Mouse (Mus musculus): ENCODE data around the gene Nlrp6. TPM values are rescaled to one million over a fixed set of nuclear protein-coding genes. Genes with fewer than 3 reads are reported as not detected.
"Not testable (repeated sequence)": the region's sequence is repeated elsewhere in the genome, so short reads cannot be mapped to it uniquely, and the experiment has no call there.

Nlrp6 gene
- polyA plus RNA-seq, 1 experiment from 2014 or later = 2.1 TPM

GRCm38 (mm10) chr7:140971479-140972171, 50.9 kb downstream of the Nlrp6 start:
- peak; percentile 83 for DNase-seq (ENCODE audit: low spot score)
- Histone ChIP-seq H3K36me3 (ENCODE audit: insufficient read depth, low read length) (no peaks in the 10 kb centered on the region), H3K9ac (ENCODE audit: low read depth, low read length) (no peak overlapping the region), H3K27ac (peak overlapping the region; percentile 78), H3K4me1 (replicated peaks; ENCODE audit: insufficient read depth, low read length) (peaks cover 14% of the 10 kb centered on the region), H3K4me3 (replicated peaks; ENCODE audit: low read depth, low read length) (no peak overlapping the region), H3K27me3 (ENCODE audit: insufficient read depth, low read length) (no peaks in the 10 kb centered on the region), H3K4me2 (ENCODE audit: low read length) (no peak overlapping the region), H3K9me3 (replicated peaks; ENCODE audit: low read length) (no peaks in the 10 kb centered on the region)
- no peak for TF ChIP-seq CTCF (IDR thresholded peaks at IDR 0.05; ENCODE audit: low read depth)
- peak; percentile 31 for ATAC-seq (replicated peaks; ENCODE audit: low FRiP score, low read depth)
- 60% methylated on average over 8 of the region's 8 CpGs for WGBS

- Histone ChIP-seq H3K27me3 (ENCODE audit: insufficient read depth, low read length) (no peaks in the 10 kb centered on the region), H3K27ac (peak overlapping the region; percentile 68), H3K4me2 (ENCODE audit: low read length) (no peak overlapping the region), H3K9me3 (replicated peaks; ENCODE audit: low read length) (no peaks in the 10 kb centered on the region), H3K4me3 (replicated peaks; ENCODE audit: low read depth, low read length) (no peak overlapping the region), H3K9ac (ENCODE audit: low read depth, low read length) (no peak overlapping the region), H3K36me3 (ENCODE audit: insufficient read depth, low read length) (no peaks in the 10 kb centered on the region), H3K4me1 (replicated peaks; ENCODE audit: insufficient read depth, low read length) (peaks cover 12% of the 10 kb centered on the region)
- TF ChIP-seq CTCF (IDR thresholded peaks at IDR 0.05; ENCODE audit: low read depth) = no peak
- 35% methylated on average over 14 of the region's 14 CpGs for WGBS
- ATAC-seq (replicated peaks; ENCODE audit: low FRiP score, low read depth) (no peak), DNase-seq (ENCODE audit: low spot score) (peak; percentile 81)
Observed at GRCm38 (mm10) chr7:140973396-140974165, 52.9 kb downstream of the Nlrp6 start.

- Histone ChIP-seq H3K36me3 (ENCODE audit: insufficient read depth, low read length) (no peaks in the 10 kb centered on the region), H3K4me3 (replicated peaks; ENCODE audit: low read depth, low read length) (no peak overlapping the region), H3K4me2 (ENCODE audit: low read length) (no peak overlapping the region), H3K27me3 (ENCODE audit: insufficient read depth, low read length) (no peaks in the 10 kb centered on the region), H3K9ac (ENCODE audit: low read depth, low read length) (no peak overlapping the region), H3K9me3 (replicated peaks; ENCODE audit: low read length) (no peaks in the 10 kb centered on the region), H3K27ac (no peak overlapping the region; the same call in 1 of the 2 replicates), H3K4me1 (replicated peaks; ENCODE audit: insufficient read depth, low read length) (peaks cover 12% of the 10 kb centered on the region)
- DNase-seq (ENCODE audit: low spot score) = no peak
- 26% methylated on average over 9 of the region's 9 CpGs for WGBS
- no peak for ATAC-seq (replicated peaks; ENCODE audit: low FRiP score, low read depth)
- no peak for TF ChIP-seq CTCF (IDR thresholded peaks at IDR 0.05; ENCODE audit: low read depth)
Observed at GRCm38 (mm10) chr7:140974940-140975339, 54.2 kb downstream of the Nlrp6 start.

GRCm38 (mm10) chr7:140975465-140975864, 54.8 kb downstream of the Nlrp6 start:
- WGBS = 42% methylated on average over 3 of the region's 3 CpGs
- Histone ChIP-seq H3K4me1 (replicated peaks; ENCODE audit: insufficient read depth, low read length) (peaks cover 12% of the 10 kb centered on the region), H3K36me3 (ENCODE audit: insufficient read depth, low read length) (no peaks in the 10 kb centered on the region), H3K4me2 (ENCODE audit: low read length) (no peak overlapping the region), H3K27me3 (ENCODE audit: insufficient read depth, low read length) (no peaks in the 10 kb centered on the region), H3K9me3 (replicated peaks; ENCODE audit: low read length) (no peaks in the 10 kb centered on the region), H3K27ac (no peak overlapping the region), H3K4me3 (replicated peaks; ENCODE audit: low read depth, low read length) (no peak overlapping the region), H3K9ac (ENCODE audit: low read depth, low read length) (no peak overlapping the region)
- no peak for DNase-seq (ENCODE audit: low spot score)
- no peak for ATAC-seq (replicated peaks; ENCODE audit: low FRiP score, low read depth)
- TF ChIP-seq CTCF (IDR thresholded peaks at IDR 0.05; ENCODE audit: low read depth) = no peak

DNA sequence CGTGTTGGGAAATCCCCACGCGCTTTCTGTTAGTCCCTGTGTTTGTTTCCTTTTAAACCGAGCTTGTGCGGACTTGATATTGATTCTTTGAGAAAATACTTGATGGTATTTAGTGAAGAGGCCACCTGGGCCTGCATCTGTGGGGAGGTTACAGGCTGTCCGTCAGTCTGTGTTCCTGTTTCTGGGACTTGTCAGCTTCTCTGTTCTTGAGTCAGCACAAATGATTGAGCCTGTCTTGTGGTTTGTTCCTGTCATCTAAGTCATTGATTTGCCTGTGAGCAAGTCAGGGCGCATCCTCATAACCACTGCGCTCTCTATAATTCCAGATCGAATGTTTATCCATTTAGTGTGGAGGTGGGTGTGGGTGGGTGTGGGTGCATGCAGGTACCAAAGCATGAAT, 56.0 kb downstream of the Nlrp6 start:
- not testable (repeated sequence) for H3K4me2 ChIP-seq (ENCODE audit: low read length); H3K9ac ChIP-seq (ENCODE audit: low read depth, low read length); H3K27me3 ChIP-seq (ENCODE audit: insufficient read depth, low read length); H3K4me3 ChIP-seq (replicated peaks; ENCODE audit: low read depth, low read length); H3K36me3 ChIP-seq (ENCODE audit: insufficient read depth, low read length); H3K27ac ChIP-seq; DNase-seq (ENCODE audit: low spot score); H3K9me3 ChIP-seq (replicated peaks; ENCODE audit: low read length); ATAC-seq (replicated peaks; ENCODE audit: low FRiP score, low read depth); H3K4me1 ChIP-seq (replicated peaks; ENCODE audit: insufficient read depth, low read length)
- 93% methylated on average over 9 of the region's 9 CpGs for WGBS

Other genes with a start within 250 kb of the Nlrp6 start
- gene Olfr45, start 239.0 kb upstream of the Nlrp6 start, polyA plus RNA-seq (2015; fragmentation: Nextera tagmentation; extraction: Ambion mirVana) = not detected in 2 replicates
- not detected in 2 replicates for gene Olfr541, start 223.6 kb upstream of the Nlrp6 start, polyA plus RNA-seq (2015; fragmentation: Nextera tagmentation; extraction: Ambion mirVana)
- gene Cyp2e1, start 157.2 kb upstream of the Nlrp6 start, polyA plus RNA-seq (2015; fragmentation: Nextera tagmentation; extraction: Ambion mirVana) = 4.4 and 6.2 TPM in 2 replicates
- gene Syce1, start 133.1 kb upstream of the Nlrp6 start, polyA plus RNA-seq (2015; fragmentation: Nextera tagmentation; extraction: Ambion mirVana) = not detected in 2 replicates
- gene Zfp941, start 98.7 kb upstream of the Nlrp6 start, polyA plus RNA-seq (2015; fragmentation: Nextera tagmentation; extraction: Ambion mirVana) = 1.2 and 1.3 TPM in 2 replicates
- gene Urah, start 85.9 kb upstream of the Nlrp6 start, polyA plus RNA-seq (2015; fragmentation: Nextera tagmentation; extraction: Ambion mirVana) = 0.61 and 1.1 TPM in 2 replicates
- not detected in 2 replicates for gene Scgb1c1, start 75.4 kb upstream of the Nlrp6 start, polyA plus RNA-seq (2015; fragmentation: Nextera tagmentation; extraction: Ambion mirVana)
- not detected in 2 replicates for gene Odf3, start 73.1 kb upstream of the Nlrp6 start, polyA plus RNA-seq (2015; fragmentation: Nextera tagmentation; extraction: Ambion mirVana)
- gene Gm45785, start 64.6 kb upstream of the Nlrp6 start, polyA plus RNA-seq (2015; fragmentation: Nextera tagmentation; extraction: Ambion mirVana) = 0.18 TPM in 1 of 2 replicates, not detected in the other
- 45.0 and 53.1 TPM in 2 replicates for gene Ric8a, start 63.9 kb upstream of the Nlrp6 start, polyA plus RNA-seq (2015; fragmentation: Nextera tagmentation; extraction: Ambion mirVana)
- 48.0 and 53.9 TPM in 2 replicates for gene Bet1l, start 63.3 kb upstream of the Nlrp6 start, polyA plus RNA-seq (2015; fragmentation: Nextera tagmentation; extraction: Ambion mirVana)
- 198 and 219 TPM in 2 replicates for gene Psmd13, start 38.9 kb upstream of the Nlrp6 start, polyA plus RNA-seq (2015; fragmentation: Nextera tagmentation; extraction: Ambion mirVana)
- gene Sirt3, start 38.6 kb upstream of the Nlrp6 start, polyA plus RNA-seq (2015; fragmentation: Nextera tagmentation; extraction: Ambion mirVana) = 47.2 and 48.6 TPM in 2 replicates
- gene Cox8b, start 20.5 kb upstream of the Nlrp6 start, polyA plus RNA-seq (2015; fragmentation: Nextera tagmentation; extraction: Ambion mirVana) = 0.39 and 0.47 TPM in 2 replicates
- gene Pgghg, start 20.5 kb downstream of the Nlrp6 start, polyA plus RNA-seq (2015; fragmentation: Nextera tagmentation; extraction: Ambion mirVana) = 20.3 and 20.7 TPM in 2 replicates
- gene Ifitm5, start 29.4 kb downstream of the Nlrp6 start, polyA plus RNA-seq (2015; fragmentation: Nextera tagmentation; extraction: Ambion mirVana) = 1.5 and 2.2 TPM in 2 replicates
- 0.45 and 0.68 TPM in 2 replicates for gene Gm45717, start 35.0 kb downstream of the Nlrp6 start, polyA plus RNA-seq (2015; fragmentation: Nextera tagmentation; extraction: Ambion mirVana)
- 1,203 and 1,251 TPM in 2 replicates for gene Ifitm2, start 35.1 kb downstream of the Nlrp6 start, polyA plus RNA-seq (2015; fragmentation: Nextera tagmentation; extraction: Ambion mirVana)
- 117 and 163 TPM in 2 replicates for gene Ifitm1, start 46.3 kb downstream of the Nlrp6 start, polyA plus RNA-seq (2015; fragmentation: Nextera tagmentation; extraction: Ambion mirVana)
- 515 and 606 TPM in 2 replicates for gene Ifitm3, start 89.9 kb downstream of the Nlrp6 start, polyA plus RNA-seq (2015; fragmentation: Nextera tagmentation; extraction: Ambion mirVana)
- 1.1 and 1.5 TPM in 2 replicates for gene Ifitm6, start 97.0 kb downstream of the Nlrp6 start, polyA plus RNA-seq (2015; fragmentation: Nextera tagmentation; extraction: Ambion mirVana)
- not detected in 2 replicates for gene Gm17387, start 108.2 kb downstream of the Nlrp6 start, polyA plus RNA-seq (2015; fragmentation: Nextera tagmentation; extraction: Ambion mirVana)
- gene B4galnt4, start 140.2 kb downstream of the Nlrp6 start, polyA plus RNA-seq (2015; fragmentation: Nextera tagmentation; extraction: Ambion mirVana) = 6.4 and 7.4 TPM in 2 replicates
- 11.1 and 13.4 TPM in 2 replicates for gene Pkp3, start 157.3 kb downstream of the Nlrp6 start, polyA plus RNA-seq (2015; fragmentation: Nextera tagmentation; extraction: Ambion mirVana)
- gene Sigirr, start 179.7 kb downstream of the Nlrp6 start, polyA plus RNA-seq (2015; fragmentation: Nextera tagmentation; extraction: Ambion mirVana) = 54.1 and 59.6 TPM in 2 replicates
- 6.9 and 8.1 TPM in 2 replicates for gene Ano9, start 196.9 kb downstream of the Nlrp6 start, polyA plus RNA-seq (2015; fragmentation: Nextera tagmentation; extraction: Ambion mirVana)
- gene Ptdss2, start 201.5 kb downstream of the Nlrp6 start, polyA plus RNA-seq (2015; fragmentation: Nextera tagmentation; extraction: Ambion mirVana) = 75.3 and 85.1 TPM in 2 replicates

All from kidney, postnatal 0 days (tissue).